Mouse (Mus musculus) R1 (cell line): ENCODE data around the gene Apoe.
A peak's percentile ranks its signal among the peaks of the same experiment; 100 is the strongest.

Source experiments
- DNase-seq: peaks from one replicate; pipeline ENCODE4 v3.0.0-alpha.2; 2018; ENCODE audit warnings: low read depth, low spot score

Gene Apoe

DNA sequence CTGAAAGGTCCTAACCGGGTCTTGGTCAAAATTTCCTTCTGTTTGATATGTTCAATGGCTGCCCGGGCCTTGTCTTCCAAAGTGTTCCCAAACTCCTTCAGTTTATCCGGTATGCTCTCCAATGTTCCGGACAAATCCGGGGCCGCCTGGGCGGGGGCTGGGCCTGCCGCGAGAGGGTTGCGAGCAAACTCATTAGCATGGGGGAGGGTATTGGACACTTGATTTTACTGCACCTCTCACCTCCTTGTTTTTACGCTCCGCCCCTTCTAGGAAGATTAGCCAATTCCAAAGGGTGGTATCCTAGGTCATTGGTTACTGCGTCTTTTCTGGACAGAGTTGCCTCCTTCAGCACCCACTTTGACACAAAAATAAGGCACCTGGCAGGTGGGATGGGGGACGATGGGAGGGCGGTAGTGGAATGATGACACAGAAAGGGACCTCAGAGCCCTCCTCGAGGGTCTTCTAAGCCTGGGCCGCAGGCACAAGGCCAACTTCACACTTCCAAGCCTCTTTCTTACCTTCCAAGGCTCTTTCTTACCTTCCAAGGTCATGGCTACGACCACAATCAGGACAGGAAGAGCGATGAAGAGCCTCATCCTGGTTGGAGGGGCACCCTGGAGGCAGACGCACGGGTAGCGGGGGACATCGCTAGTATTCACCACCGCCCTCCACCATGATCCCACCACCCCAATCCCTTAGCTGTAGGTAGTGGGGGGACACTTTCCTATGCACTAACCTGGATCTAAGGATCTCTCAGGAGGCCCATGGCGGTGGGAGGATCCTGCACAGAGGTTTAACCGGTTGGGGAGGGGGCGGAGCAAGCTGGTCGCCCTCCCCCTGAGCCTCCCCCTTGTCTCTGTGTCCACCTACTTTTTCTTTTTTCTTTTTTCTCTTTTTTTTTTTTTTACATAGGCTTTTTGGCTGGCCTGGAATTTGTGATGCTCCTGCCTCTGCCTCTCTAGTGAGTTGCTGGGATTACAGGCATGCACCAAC is 6.8 kb downstream of the Apoe start, which contains the start of gene Apoc1:
Apoc1 (minus strand) TSS at position 788 of the 993 bp plus-strand sequence.
- DNase-seq: peak; percentile 99

DNA sequence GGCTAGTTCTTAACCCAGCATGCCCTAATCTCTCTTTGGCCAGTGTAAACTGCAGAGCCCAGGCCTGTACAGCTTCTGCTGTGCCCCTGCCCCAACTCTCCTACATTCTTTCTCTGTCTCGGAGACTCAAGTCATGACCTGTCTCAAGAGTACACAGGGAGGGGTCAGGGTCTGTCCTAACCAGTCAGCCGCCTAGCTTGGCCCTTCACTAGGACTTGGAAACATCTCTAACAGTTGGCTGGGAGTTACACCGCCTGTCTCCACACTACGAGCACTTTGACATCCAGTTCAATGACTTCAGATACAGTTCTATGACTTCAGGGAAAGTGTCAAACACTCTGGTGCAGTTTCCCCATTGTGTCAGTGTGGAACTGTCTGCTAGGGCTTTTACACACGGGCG is 7.6 kb downstream of the Apoe start:
- peak; percentile 71 for DNase-seq

DNA sequence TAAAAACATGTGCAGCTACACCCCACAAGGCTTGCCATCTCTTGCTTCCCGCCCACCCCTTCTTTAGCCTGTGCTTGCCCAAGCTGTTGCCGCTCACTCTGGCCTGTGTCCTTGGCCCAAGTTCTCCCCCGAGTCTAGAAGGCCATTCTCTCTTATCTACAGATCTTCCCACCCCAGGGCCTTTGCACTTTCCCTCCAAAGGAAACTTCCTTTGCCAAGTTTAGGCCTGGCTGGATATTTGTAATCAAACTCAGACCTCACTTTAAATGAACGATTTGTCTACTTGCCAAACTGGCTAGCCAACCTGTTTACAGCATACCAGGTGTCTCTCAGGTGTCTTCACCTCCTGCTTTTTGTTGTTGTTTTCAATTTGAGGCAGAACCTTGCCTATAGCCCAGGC is 8.1 kb downstream of the Apoe start:
- no peak for DNase-seq

DNA sequence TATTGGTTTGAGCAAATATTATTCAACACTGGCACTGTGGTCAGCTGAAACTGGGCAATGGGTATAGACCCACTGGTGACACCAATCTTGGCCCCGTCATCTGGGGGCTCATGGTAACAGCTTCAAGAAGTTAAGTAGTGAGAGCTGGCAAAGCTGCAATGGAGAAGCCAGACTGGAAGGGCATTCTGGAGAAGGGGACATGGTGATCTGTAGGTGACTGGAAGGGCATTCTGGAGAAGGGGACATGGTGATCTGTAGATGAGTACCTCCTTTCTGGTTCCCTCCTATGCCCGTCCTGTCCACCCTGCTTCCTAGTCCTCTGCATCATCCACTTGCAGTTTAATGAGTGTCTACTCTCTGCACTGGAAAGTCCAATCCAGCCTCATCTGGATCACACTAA is 10.4 kb downstream of the Apoe start:
- no peak for DNase-seq

DNA sequence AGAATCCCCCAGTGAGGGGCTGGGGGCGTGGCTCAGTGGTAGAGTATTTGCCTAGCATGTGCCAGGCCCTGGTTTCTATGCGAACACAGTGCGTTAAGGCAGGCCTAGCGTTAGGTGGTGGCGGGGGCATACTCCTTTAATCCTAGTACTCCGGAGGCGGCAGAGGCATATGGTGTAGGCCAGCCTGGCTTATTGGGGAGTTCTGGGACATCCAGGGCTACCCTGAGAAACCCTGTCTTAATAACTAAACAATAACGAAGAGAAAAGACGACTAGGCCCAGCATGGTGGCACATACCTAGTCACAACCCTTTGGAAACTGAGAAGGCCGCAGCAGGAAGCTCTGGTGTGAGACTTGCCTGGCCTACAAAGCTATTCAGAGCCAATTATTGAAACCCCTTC is 10.9 kb downstream of the Apoe start:
- DNase-seq: no peak

DNA sequence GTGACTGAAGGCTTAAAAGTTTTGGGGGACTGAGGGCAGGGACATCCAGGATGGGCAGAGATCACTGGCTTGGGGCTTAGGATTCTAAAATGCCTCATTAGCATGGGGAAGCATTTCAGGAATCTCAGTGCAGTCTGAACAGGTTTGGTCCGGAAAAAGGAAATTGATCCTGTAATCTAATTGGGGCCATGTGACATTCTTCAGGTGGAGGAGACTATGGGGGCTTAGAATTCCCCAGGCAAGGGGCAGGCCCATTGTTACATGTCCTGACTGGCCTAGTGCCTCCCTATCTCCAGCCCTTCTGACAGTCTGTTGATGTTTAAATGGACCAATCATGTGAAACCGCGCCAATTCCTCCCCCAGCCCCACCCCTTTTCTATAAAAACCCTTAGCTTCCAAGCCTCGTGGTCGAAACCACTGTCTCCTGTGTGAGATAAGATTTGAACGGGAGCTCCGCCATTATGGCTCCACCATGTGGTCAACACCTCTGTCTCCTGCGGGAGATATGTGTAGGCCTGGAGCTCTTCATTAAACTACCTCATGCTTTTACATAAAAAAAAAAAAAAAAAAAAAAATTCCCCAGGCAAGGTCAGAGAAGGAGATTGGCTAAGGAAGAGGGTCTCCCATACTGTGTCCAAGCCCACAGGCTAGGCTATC is 11.9 kb downstream of the Apoe start:
- DNase-seq: peak; percentile 92

DNA sequence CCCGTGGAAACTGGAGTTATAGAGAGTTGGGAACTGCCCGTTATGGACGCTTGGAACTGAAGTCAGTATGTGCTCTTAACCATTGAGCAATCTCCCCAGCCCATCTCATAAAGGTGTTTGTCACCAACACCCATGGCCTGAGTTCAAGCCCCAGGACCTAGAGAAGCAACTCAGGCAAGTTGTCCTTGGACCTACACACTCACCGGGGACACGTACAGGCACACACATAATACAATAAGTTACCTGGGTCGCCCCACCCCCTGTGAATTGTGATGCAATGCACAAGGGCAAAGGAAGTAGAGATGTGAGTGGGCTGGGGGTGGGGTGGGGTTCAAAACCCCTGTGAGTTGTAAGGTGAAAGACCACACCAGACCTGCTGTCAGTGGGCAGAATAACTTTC is 12.5 kb downstream of the Apoe start:
- no peak for DNase-seq

DNA sequence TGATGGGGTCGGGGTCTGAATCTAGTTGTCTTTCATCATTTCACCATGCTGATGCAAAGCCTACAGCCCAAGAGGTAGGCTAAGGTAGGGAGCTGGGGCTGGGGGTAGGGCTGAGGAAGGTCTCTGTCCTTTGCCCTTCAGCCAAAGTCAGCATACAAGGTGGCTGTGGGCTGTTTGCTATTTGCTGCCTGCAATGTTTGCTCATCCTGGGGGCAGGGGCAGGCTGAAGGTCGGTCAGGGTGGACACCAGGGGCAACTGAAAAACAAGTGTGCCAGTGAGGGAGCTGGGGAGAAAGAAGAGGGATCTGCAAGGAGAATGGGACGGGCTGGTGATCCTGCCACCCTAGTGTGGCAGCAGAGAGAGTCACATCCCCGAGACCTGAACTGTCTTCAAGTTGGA is 13.6 kb downstream of the Apoe start:
- DNase-seq: no peak

DNA sequence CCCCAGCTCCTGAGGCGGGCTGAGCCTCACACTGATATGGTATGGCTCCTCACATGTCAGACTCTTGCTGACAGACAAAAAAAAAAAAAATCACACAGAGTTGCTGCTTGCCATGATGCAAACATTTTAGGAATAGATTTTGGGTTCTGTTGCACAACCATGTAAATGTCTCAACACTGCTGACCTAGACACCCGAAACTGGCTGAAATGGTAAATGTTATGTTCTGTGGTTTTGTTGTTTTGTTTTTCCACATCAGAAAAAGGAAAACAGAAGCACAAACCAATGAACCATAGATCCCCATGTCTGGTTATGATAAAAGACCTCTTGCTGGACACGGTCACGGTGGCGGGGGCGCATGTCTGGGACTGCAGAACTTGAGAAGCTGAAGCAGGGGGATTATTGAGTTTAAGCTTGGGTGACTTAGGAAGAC is 15.2 kb downstream of the Apoe start:
- DNase-seq: no peak

DNA sequence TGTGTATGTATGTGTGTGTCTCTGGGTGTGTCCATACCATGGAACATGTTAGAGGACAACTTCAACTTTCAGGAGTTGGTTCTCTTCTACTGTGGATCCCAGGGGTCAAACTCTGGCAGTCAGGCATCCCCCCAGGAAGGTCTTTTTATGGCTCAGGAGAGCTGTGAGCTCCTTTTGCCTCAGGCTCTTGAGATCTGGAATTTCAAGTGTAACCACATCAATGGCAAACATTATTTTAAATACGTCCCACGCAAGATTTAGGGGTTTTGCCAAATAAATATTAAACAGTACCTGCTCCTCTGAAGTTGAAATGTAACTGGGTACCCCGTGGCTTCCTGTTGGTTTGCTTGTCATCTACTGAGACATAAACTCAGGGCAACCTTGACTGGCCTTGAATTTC is 16.0 kb downstream of the Apoe start:
- DNase-seq: no peak

DNA sequence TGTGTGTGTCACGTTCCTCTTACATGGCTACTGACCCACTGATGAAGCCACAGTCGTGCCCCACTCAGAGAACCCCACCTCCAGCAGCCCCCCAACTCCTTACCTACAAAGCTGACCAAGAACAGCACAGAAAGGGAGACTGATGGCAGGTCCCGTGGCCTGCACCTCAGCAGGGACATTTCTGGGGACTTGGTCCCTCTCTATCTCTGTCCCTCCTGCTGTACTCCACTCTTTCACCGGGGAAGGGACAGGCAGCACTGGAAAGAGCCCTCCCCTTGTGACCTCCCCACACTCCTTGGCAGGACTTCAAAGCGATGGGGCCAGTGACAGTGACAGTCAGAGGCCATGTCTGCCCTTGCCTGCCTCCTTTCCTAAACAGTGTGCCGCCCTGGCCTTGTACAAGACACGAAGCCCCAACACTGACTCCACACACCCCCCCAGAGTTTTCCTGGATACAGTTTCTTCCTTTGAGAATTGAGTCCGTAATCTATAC is 17.7 kb downstream of the Apoe start, which contains the start of the genes Gm44805 and Apoc4:
Gm44805 (minus strand) TSS at position 222 of the 493 bp plus-strand sequence.
Apoc4 (minus strand) TSS at position 278 of the 493 bp plus-strand sequence.
- no peak for DNase-seq

DNA sequence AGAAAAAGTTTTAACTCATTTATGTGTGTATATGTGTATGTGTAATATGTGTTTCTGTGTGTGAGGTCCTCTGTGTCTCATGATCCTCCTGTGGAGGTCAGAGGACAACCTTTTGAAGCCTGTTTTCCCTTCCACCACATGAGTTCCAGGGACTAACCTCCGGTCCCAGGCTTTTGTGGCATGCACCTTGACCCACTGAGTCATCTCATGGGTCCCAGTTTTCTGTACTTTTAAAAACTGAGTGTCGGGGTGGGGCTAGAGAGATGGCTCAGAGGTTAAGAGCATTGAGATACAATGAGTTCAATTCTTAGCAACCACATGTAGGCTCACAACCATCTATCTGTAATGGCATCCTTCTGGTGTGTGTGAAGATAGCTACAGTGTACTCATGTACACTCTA is 18.3 kb downstream of the Apoe start:
- no peak for DNase-seq

DNA sequence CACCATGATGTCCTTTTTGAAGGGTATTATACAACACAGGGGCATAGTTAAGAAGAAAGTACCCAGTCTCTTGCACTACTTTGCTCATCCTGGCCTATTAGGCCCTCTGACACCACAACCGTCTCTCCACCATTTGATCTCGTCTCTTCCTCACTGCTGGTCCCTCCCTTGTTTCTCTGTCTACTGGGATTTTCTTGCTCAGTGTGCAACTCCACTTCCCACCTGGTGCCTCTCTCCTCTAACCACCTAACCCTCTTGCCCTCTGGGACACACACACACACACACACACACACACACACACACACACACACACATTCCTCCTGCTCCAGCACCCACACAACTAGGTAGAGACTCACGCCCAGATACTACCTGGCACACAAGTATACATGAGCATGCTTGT is 20.1 kb downstream of the Apoe start:
- DNase-seq: no peak

DNA sequence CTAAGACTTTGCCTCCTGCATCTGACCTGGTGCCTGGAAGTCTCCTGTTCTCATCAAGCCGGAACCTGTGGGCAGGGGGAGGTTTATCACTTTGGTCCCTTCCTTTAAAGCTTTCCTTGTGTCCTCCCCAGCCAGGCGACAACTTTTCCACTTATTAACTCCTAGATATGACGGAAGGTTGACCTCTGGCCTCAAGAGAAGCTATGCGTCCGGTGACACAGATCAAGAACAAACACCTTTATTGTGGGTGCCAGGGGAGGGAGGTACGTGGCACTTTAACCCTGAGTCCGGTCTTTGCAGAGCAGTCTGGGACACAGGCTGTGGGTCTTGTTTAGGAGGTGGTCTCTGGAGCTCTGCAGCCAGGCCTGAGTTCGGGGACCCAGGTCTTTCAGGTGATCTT is 21.1 kb downstream of the Apoe start, which contains the start of gene Apoc2:
Apoc2 (minus strand) TSS at position 70 of the 400 bp plus-strand sequence.
- DNase-seq: no peak

DNA sequence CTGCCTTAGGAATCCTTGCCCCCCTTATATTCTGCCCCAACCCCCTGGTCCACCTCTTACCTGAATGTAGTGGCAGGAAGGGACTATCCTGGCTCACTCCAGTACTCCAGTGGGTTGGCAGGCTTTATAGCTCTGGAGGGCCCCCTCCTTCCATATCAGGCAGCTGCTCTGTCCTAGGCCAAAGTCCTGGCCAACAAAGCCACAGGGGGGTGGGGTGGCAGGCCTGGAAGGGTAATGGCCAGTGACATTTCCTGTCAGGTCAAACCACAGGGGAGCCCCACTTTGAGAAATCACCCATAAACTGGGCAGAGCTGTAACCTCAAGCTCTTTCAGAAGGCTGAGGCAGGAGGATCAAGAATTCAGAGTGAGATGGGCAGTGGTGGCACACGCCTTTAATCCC is 22.3 kb downstream of the Apoe start:
- no peak for DNase-seq

DNA sequence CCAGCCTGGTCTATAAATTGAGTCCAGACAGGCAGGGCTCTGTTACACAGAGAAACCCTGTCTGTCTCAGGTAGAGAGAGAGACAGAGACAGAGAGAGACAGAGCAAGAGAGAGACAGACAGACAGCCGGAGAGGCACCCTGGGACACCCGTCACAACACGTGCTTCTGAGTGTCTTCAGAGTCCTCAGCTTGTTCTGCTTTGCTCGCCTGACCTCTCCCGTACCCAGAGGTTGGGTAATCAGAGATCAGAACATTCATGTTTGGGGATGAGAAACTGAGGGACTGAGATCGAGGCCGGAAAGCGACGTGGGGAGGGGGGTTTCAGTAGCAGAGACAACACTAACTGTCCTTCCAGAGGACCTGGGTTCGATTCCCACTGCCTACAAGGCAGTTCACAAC is 23.2 kb downstream of the Apoe start:
- no peak for DNase-seq

DNA sequence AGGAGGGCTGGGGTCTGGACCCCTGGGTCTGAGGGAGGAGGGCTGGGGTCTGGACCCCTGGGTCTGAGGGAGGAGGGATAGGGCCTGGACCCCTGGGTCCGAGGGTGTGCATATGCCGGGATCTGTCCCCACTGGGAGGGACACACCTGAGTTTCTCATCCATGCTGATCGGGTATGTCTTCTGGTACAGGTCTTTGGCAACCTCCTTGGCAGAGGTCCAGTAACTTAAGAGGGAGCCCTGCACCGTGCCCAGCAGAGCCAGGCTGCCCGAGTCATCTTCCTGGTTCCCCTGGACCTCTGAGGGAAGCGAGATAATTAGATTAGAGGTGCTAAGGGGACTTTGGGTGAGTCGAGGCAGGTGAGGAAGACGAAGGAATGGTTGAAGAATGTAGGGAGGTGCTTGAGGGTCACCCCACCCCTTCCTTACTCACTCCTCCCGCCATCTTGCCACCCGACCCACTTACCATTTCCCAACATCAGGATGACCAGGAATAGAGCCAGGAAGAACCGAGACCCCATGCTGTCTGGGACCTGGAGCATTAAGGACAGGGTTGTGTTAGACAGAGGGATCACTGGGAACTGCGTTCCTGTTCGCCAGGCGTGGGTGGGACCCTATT is 25.8 kb downstream of the Apoe start:
- DNase-seq: no peak

DNA sequence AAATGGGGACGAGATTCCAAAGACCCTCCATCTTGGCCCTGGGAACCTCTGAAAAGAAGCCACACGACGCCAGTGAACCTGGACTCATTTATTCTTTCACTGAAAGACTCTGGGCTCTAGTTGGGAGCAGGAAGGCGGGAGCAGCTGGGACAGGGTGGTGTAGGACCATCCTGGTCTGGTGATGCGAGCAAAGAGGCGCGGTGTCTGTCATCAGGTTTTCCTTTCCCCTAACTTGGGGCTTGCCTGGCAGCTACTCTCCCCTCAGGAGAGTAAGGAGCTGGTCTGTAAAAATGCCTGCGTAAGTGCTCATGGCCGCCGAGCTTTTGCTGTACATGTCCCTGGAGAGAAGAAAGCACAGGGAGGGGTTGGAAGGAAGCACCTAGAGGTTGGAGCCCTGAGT is 27.5 kb downstream of the Apoe start:
- no peak for DNase-seq

DNA sequence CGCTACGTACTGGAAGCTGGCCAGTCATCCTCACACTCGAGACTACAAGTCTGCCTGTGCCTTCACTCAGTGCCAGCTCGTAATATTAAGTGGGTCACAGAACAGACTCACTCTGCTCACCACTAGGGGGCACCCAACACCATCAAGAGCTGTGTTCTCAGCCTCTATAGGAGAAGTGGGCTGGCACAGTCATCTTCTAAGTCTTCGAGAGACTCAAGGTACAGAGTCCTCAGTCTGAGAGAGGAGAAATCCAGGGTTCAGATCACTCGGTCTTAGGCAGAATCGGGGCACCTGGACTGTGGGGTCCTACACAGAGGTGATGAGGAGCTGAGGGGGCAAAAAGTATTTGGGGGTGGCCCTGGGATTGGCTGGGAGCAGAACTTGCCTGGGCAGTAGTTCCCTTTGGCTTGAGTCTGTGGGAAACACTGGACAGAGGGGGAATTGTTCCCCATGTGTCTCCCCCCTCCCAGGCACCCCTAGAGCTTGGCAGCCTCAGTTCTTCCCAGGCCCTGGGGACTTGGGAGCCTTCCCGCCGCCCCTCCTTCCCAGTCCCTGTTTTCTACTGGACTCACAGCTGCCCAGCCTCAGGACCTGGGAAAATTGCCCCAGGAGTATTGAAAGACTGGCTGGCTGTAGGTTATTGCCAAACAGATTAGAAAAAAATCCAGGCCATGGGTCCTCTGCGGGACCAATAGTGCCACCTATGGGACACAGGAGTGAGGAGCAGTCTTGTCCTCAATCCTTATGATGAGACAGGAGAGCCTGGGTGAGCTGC is 29.9 kb downstream of the Apoe start:
- DNase-seq: peak; percentile 95

DNA sequence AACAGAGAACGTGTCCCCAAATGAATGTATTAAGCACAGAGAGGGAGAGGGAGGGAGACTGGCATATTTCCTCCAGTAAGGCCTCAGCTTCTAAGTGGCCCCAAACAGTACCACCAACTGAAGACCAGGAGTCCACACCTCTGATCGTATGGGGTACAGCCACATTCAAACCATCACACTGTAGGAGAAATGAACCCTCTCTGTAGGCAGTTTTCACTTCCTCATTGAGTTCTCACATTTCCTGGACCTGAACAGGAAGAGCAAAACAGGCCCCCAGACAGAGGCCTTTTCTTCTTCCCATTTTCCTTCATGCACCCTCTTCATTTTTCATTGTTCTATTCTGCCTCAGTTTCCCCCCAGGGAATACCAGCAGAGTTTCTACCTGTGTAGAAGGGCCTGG is 31.6 kb downstream of the Apoe start:
- no peak for DNase-seq

DNA sequence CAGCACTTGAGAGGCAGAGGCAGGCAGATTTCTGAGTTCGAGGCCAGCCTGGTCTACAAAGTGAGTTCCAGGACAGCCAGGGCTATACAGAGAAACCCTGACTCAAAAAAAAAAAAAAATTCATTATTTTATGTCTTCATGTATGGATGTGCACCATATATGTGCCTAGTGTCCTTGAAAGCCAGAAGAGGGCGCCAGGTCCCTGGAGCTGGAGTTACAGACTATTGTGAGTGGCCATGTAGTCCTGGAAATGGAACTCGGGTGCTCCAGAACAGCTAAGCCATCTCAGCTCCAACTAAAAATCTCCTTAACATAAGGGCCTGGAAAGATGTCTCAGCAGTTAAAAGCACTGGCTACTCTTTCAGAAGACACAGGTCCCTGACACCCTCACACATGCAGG is 32.2 kb downstream of the Apoe start:
- DNase-seq: peak; percentile 72
